Mouse (Mus musculus) megakaryocyte, embryonic 14.5 days (primary cell): ENCODE data around the gene Pdxk.

Source experiments
- FLI1 ChIP-seq: IDR thresholded peaks from 2 replicates; pipeline ENCODE4 v1.6.1; 2012; ENCODE audit warnings: low read length, inconsistent platforms, mixed read lengths
- GATA1 ChIP-seq: IDR thresholded peaks from 3 replicates; pipeline ENCODE4 v1.6.1; 2012; ENCODE audit warnings: mixed read lengths, low read length, inconsistent platforms, borderline replicate concordance

DNA sequence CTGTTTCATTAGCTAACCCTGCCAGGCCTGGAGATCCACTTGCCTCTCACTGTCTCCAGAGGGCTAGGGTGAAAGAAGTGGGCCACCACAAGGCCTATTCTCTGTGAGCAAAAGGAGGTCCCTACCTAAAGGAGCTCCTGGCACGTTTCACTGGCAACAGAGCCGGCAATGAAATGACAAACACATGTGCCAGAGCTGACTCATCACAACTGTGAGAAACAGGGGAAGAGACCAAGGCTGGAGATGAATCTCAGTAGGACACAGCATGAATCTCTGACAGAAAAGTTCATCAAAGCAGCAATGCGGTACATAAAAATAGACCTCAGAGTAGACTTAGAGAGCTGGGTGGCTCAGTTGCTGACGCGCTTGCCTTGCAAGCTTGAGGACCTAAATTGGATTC lies 46.9 kb downstream of the Pdxk start:
- TF ChIP-seq GATA1, result no peak
- TF ChIP-seq FLI1, result no peak
